Mouse (Mus musculus) G1E (cell line): ENCODE measurements around the gene Thada. TPM values are rescaled to one million over a fixed set of nuclear protein-coding genes. Genes with fewer than 3 reads are reported as not detected.

ENCODE experiments used
- ATAC-seq: 2 replicates; pipeline ENCODE4 v1.8.0; 2016; ENCODE audit warnings: mild to moderate bottlenecking; ENCODE audit not compliant: insufficient number of reproducible peaks, poor library complexity, low FRiP score, severe bottlenecking; ENCODE audit errors: extremely low read depth
- DNase-seq: peaks from one replicate; pipeline ENCODE4 v3.0.0; 2012; ENCODE audit warnings: low spot score
- H3K27me3 ChIP-seq: 2 replicates; pipeline ENCODE4 v1.6.1; 2012; ENCODE audit warnings: mild to moderate bottlenecking, low read length, inconsistent platforms; ENCODE audit not compliant: insufficient read depth
- H3K36me3 ChIP-seq: replicated peaks from 2 replicates; pipeline ENCODE3; 2012; ENCODE audit warnings: mild to moderate bottlenecking, inconsistent platforms
- H3K4me1 ChIP-seq: 2 replicates; pipeline ENCODE4 v1.6.1; 2012; ENCODE audit warnings: low read depth, low read length, inconsistent platforms, mixed read lengths; ENCODE audit not compliant: insufficient read depth
- H3K4me3 ChIP-seq: 2 replicates; pipeline ENCODE4 v1.5.1; 2012; ENCODE audit warnings: low read depth, mild to moderate bottlenecking, inconsistent platforms, low read length, moderate library complexity, mixed read lengths
- H3K9me3 ChIP-seq: replicated peaks from 2 replicates; pipeline ENCODE4 v1.6.1; 2012; ENCODE audit warnings: inconsistent platforms
- CTCF ChIP-seq: IDR thresholded peaks from 2 replicates; pipeline ENCODE4 v1.5.1; 2012; ENCODE audit warnings: low read depth, low read length, inconsistent platforms, mixed read lengths
- GATA1 ChIP-seq: IDR thresholded peaks from 2 replicates; pipeline ENCODE4 v1.6.1; 2012; ENCODE audit warnings: borderline replicate concordance, low read length, inconsistent platforms, mixed read lengths
- GATA2 ChIP-seq: IDR thresholded peaks from 2 replicates; pipeline ENCODE4 v1.6.1; 2012; ENCODE audit warnings: low read depth, low read length, inconsistent platforms, borderline replicate concordance
- POLR2AphosphoS5 ChIP-seq: IDR thresholded peaks from 2 replicates; pipeline ENCODE4 v1.6.1; 2012; ENCODE audit warnings: low read depth, low read length, inconsistent platforms; ENCODE audit not compliant: insufficient replicate concordance
- TAL1 ChIP-seq: conservative IDR thresholded peaks from 2 replicates; pipeline ENCODE4 v1.6.1; 2012; ENCODE audit warnings: low read depth, low read length, inconsistent platforms, mixed read lengths
- polyA plus RNA-seq: library from polyadenylated mRNA; stranded (reverse); fragments of >175 nt; gene quantifications from 2 replicates; pipeline ENCODE4 v1.2.3, GENCODE M21; 2012
- total RNA-seq, 2 experiments: library from RNA; stranded (forward) in 1 of 2; stranded (reverse) in 1 of 2; fragments of 200-1000 nt in 1 of 2; fragments of >200 nt in 1 of 2; fragmentation: Nextera tagmentation in 1 of 2; gene quantifications; 2 replicates each; pipeline ENCODE4 v1.2.3; 2014 to 2017

The Thada gene
- total and polyA plus RNA-seq, 3 experiments: 2.8 to 55.2 (median 28.1) TPM

DNA sequence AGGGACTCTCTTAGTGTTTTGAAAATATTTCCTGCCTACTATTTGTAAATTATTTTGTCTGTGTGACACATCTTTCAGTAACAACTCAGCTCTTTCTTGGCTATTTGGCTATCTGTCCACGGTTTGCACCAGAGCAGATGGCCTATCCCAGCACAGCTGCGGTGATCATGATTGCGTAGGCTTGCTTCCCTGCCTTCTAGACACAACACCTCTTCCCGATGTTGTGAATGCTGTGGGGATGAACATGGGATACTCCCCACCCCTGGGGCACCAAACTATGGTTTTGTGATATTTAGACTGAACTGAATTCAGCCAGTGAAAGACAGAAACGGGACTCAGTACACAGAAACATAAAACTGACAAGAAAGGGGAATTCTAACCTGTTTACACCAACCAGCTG lies 144.7 kb downstream of the Thada start:
- Histone ChIP-seq H3K36me3 (peaks cover 76% of the 10 kb centered on the region), H3K27me3 (no peaks in the 10 kb centered on the region), H3K4me1 (peaks cover 2% of the 10 kb centered on the region; the same call in 1 of the 2 replicates), H3K4me3 (no peak overlapping the region), H3K9me3 (no peaks in the 10 kb centered on the region)
- TF ChIP-seq TAL1 (no peak), GATA2 (no peak), CTCF (no peak), GATA1 (no peak), POLR2AphosphoS5 (no peak)
- ATAC-seq: no peak
- no peak for DNase-seq

GRCm38 (mm10) chr17:84320576-84320975 lies 145.4 kb downstream of the Thada start:
- peaks cover 71% of the 10 kb centered on the region for H3K36me3 ChIP-seq

DNA sequence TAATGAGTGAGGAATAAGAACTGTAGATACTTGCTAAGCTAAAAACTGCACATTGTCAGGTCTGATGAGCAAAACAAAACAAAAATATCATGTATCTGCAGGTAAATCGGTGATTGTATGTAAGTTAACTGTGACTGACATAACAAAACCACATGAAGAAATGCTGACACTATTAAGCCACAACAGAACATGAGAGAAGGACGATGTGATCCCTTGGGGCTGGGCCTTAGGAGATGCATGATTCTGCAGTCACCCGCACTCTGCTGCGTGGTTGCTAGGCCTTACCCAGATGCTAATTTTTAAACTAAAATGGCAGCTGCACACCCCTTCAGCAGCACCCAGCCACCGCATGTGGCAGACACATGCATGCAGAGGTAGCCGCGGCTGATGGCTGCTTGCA lies 151.7 kb downstream of the Thada start:
- Histone ChIP-seq H3K27me3 (no peaks in the 10 kb centered on the region), H3K36me3 (peaks cover 60% of the 10 kb centered on the region), H3K9me3 (no peaks in the 10 kb centered on the region), H3K4me1 (no peaks in the 10 kb centered on the region), H3K4me3 (no peak overlapping the region)
- DNase-seq (no peak), ATAC-seq (no peak)
- TF ChIP-seq POLR2AphosphoS5 (no peak), TAL1 (no peak), CTCF (no peak), GATA1 (no peak), GATA2 (no peak)

More at GRCm38 (mm10) chr17:84320576-84320975, 145.4 kb downstream of the Thada start:
- H3K4me3 ChIP-seq: no peak overlapping the region
- H3K27me3 ChIP-seq: no peaks in the 10 kb centered on the region
- H3K4me1 ChIP-seq: peaks cover 2% of the 10 kb centered on the region; the same call in 1 of the 2 replicates
- DNase-seq: no peak
- ATAC-seq: no peak
- no peaks in the 10 kb centered on the region for H3K9me3 ChIP-seq
- TF ChIP-seq CTCF: no peak
- TF ChIP-seq TAL1: no peak
- TF ChIP-seq GATA2: no peak
- TF ChIP-seq POLR2AphosphoS5: no peak

DNA sequence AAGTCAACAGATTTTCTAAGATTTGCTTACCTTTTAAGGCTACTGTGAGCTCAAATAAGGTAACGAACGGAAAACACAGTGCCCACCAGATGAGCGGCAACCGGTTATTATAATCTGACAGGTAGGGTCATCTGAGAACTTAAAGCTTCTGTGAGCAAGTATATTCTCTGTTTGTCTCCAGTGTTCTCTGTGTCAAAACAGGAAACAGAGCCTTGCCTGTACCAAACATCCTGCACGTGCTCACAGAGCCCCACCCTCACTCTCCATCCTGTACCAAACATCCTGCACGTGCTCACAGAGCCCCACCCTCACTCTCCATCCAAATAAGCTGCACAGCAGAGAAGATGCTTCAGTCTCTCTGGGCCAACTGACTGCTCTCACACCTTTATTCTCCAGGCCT lies 152.5 kb downstream of the Thada start:
- H3K9me3 ChIP-seq: no peaks in the 10 kb centered on the region
- no peak for TF ChIP-seq GATA2
- TF ChIP-seq GATA1: no peak
- TF ChIP-seq POLR2AphosphoS5: no peak
- TF ChIP-seq TAL1: no peak
- no peak for TF ChIP-seq CTCF
- no peaks in the 10 kb centered on the region for H3K4me1 ChIP-seq
- ATAC-seq (no peak), DNase-seq (no peak)
- no peaks in the 10 kb centered on the region for H3K27me3 ChIP-seq
- no peak overlapping the region for H3K4me3 ChIP-seq
- H3K36me3 ChIP-seq: peaks cover 63% of the 10 kb centered on the region

DNA sequence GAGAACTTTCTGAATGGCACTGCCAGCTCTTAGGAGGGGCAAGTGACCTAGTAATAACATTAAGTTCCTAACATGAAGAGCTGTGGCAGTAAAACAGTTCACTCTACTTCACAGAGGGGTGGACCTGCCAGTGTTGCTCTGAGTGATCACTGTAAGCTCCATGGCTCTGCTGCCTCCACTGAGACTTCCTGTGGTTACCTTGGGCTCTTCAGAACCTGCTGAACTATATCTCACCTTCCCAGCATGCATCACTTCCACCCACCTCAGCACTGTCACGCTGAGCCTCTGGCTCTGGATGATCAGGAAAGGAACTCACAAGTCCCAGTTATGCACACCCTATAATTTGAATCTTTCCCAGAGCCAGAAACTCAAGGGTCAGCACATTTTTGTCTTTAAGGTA lies 159.9 kb downstream of the Thada start:
- no peak for DNase-seq
- no peak for ATAC-seq
- Histone ChIP-seq H3K4me3 (no peak overlapping the region), H3K4me1 (no peaks in the 10 kb centered on the region), H3K9me3 (no peaks in the 10 kb centered on the region), H3K36me3 (peaks cover 87% of the 10 kb centered on the region), H3K27me3 (no peaks in the 10 kb centered on the region)
- TF ChIP-seq GATA2 (no peak), CTCF (no peak), POLR2AphosphoS5 (no peak), TAL1 (no peak), GATA1 (no peak)

GRCm38 (mm10) chr17:84305074-84305473 lies 160.9 kb downstream of the Thada start:
- H3K27me3 ChIP-seq: no peaks in the 10 kb centered on the region
- no peaks in the 10 kb centered on the region for H3K4me1 ChIP-seq
- H3K4me3 ChIP-seq: no peak overlapping the region
- H3K9me3 ChIP-seq: no peaks in the 10 kb centered on the region
- TF ChIP-seq TAL1 (no peak), GATA2 (no peak), CTCF (no peak)
- ATAC-seq: no peak
- peaks cover 82% of the 10 kb centered on the region for H3K36me3 ChIP-seq
- no peak for DNase-seq
